8 mouse cellular contexts compared by ENCODE assay signal in the genomic region with DNA sequence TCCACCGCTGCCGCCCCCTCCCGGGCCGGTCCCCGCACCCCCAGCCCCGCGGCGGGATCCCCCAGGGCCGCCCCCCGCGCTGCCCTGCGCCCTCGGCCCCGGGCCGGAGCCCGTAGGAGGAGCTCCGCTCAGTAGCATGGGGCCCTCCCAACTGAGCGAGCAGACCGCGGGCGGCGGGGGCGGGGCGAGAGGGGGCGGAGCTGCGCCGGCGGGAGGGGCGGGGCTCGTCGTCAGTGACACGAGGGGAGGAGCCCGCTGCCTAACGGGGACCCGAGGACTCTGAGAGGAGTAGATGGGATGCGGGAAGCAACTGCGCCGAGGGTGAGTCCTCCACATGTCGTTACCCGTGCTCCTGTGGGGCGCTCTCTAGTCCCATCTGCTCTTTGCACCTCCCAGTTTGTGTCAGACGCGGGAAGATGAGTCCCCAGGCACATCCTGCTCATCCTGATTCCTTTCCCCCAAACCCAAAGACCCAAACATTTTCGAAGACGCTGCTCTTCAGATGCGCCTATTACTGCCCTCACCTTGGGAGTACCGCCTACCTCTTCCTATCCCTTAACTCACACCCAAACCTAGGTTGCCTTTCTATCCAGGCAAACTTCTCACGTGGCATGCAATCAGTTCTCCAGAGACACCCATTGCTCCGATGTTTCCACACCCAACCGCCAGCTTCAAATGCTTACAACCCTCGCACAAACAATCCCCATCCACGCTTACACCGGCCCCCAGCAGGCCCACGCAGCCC. TPM values are rescaled to one million over a fixed set of nuclear protein-coding genes. Genes with fewer than 3 reads are reported as not detected.
DNase-seq lines count a peak whose midpoint lies in the region; ATAC-seq and TF ChIP-seq lines count a peak whose summit lies in the region.

A gene (minus strand): TSS at position 168 of the 745 bp plus-strand sequence.

- H3K4me3 ChIP-seq in forebrain, embryonic 12.5 days (replicated peaks), result peak within 1 kb of the TSS; percentile 92
- peak within 1 kb of the TSS; percentile 88 for H3K4me3 ChIP-seq in heart, embryonic 16.5 days (ENCODE audit: low read length)
- peak within 1 kb of the TSS; percentile 77 for H3K4me3 ChIP-seq in liver, embryonic 14.5 days (ENCODE audit: insufficient read depth in 1 of 2, low read depth in 2 of 2, low read length in 2 of 2)
- H3K4me3 ChIP-seq in neural tube, embryonic 11.5 days (ENCODE audit: low read depth, low read length), result peak within 1 kb of the TSS; percentile 95
- H3K4me3 ChIP-seq in stomach, embryonic 16.5 days (replicated peaks; ENCODE audit: low read length), result peak within 1 kb of the TSS; percentile 85

- H3K4me2 ChIP-seq in forebrain, embryonic 12.5 days, result peak within 1 kb of the TSS; percentile 89
- H3K4me2 ChIP-seq in heart, embryonic 16.5 days (ENCODE audit: low read depth, low read length), result peak within 1 kb of the TSS; percentile 97
- peak within 1 kb of the TSS; percentile 95 for H3K4me2 ChIP-seq in liver, embryonic 14.5 days (ENCODE audit: low read depth)
- H3K4me2 ChIP-seq in neural tube, embryonic 11.5 days (ENCODE audit: low read depth), result peak within 1 kb of the TSS; percentile 87
- H3K4me2 ChIP-seq in stomach, embryonic 16.5 days (ENCODE audit: low read depth, low read length), result peak within 1 kb of the TSS; percentile 90

- peak within 1 kb of the TSS; percentile 95 for H3K9ac ChIP-seq in forebrain, embryonic 12.5 days
- H3K9ac ChIP-seq in heart, embryonic 16.5 days (ENCODE audit: low read length), result peak within 1 kb of the TSS; percentile 90
- H3K9ac ChIP-seq in liver, embryonic 14.5 days (replicated peaks), result peak within 1 kb of the TSS; percentile 75
- peak within 1 kb of the TSS; percentile 96 for H3K9ac ChIP-seq in neural tube, embryonic 11.5 days (ENCODE audit: low read length)
- peak within 1 kb of the TSS; percentile 92 for H3K9ac ChIP-seq in stomach, embryonic 16.5 days (ENCODE audit: low read length)

- H3K27ac ChIP-seq in forebrain, embryonic 12.5 days, result peak within 1 kb of the TSS; percentile 76
- H3K27ac ChIP-seq in heart, embryonic 16.5 days (ENCODE audit: low read length), result peak within 1 kb of the TSS; percentile 51; the same call in 1 of the 2 replicates
- no peak within 1 kb of the TSS for H3K27ac ChIP-seq in liver, embryonic 14.5 days
- H3K27ac ChIP-seq in neural tube, embryonic 11.5 days (ENCODE audit: low read depth, low read length), result no peak within 1 kb of the TSS
- H3K27ac ChIP-seq in stomach, embryonic 16.5 days (ENCODE audit: low read length), result peak within 1 kb of the TSS; percentile 55

- no peaks in the 10 kb centered on the region for H3K9me3 ChIP-seq in forebrain, embryonic 12.5 days
- no peaks in the 10 kb centered on the region for H3K9me3 ChIP-seq in heart, embryonic 16.5 days (replicated peaks; ENCODE audit: control insufficient read depth, low read length)
- H3K9me3 ChIP-seq in liver, embryonic 14.5 days (ENCODE audit: control insufficient read depth, low read length), result no peaks in the 10 kb centered on the region
- no peaks in the 10 kb centered on the region for H3K9me3 ChIP-seq in neural tube, embryonic 11.5 days (ENCODE audit: control insufficient read depth, low read length)
- no peaks in the 10 kb centered on the region for H3K9me3 ChIP-seq in stomach, embryonic 16.5 days (replicated peaks; ENCODE audit: control insufficient read depth, low read length)

- H3K36me3 ChIP-seq in forebrain, embryonic 12.5 days (replicated peaks), result peaks cover 3% of the 10 kb centered on the region; the same call in 1 of the 2 replicates
- H3K36me3 ChIP-seq in heart, embryonic 16.5 days (ENCODE audit: control insufficient read depth, insufficient read depth), result no peaks in the 10 kb centered on the region
- H3K36me3 ChIP-seq in liver, embryonic 14.5 days (replicated peaks; ENCODE audit: control insufficient read depth, insufficient read depth, low read depth), result no peaks in the 10 kb centered on the region
- H3K36me3 ChIP-seq in neural tube, embryonic 11.5 days (ENCODE audit: control insufficient read depth, insufficient read depth, low read length), result no peaks in the 10 kb centered on the region; the same call in 1 of the 2 replicates
- H3K36me3 ChIP-seq in stomach, embryonic 16.5 days (ENCODE audit: control insufficient read depth, insufficient read depth, low read length), result no peaks in the 10 kb centered on the region

- H3K4me1 ChIP-seq in forebrain, embryonic 12.5 days, result peaks cover 34% of the 10 kb centered on the region
- H3K4me1 ChIP-seq in heart, embryonic 16.5 days (ENCODE audit: control insufficient read depth, insufficient read depth, low read length), result peaks cover 11% of the 10 kb centered on the region
- H3K4me1 ChIP-seq in liver, embryonic 14.5 days (replicated peaks; ENCODE audit: control insufficient read depth in 2 of 2, insufficient read depth in 2 of 2, low read length in 1 of 2), result peaks cover 26 to 34% of the 10 kb centered on the region in 2 experiments
- H3K4me1 ChIP-seq in neural tube, embryonic 11.5 days (ENCODE audit: control insufficient read depth, insufficient read depth, low read length), result peaks cover 17% of the 10 kb centered on the region
- peaks cover 20% of the 10 kb centered on the region for H3K4me1 ChIP-seq in stomach, embryonic 16.5 days (ENCODE audit: control insufficient read depth, insufficient read depth, low read length)

- H3K27me3 ChIP-seq in forebrain, embryonic 12.5 days, result peaks cover 13% of the 10 kb centered on the region
- 0 out of 2 replicates have a peak, but pooled peaks cover 2% of the 10 kb centered on the region for H3K27me3 ChIP-seq in heart, embryonic 16.5 days (ENCODE audit: control insufficient read depth, insufficient read depth, low read length)
- no peaks in the 10 kb centered on the region for H3K27me3 ChIP-seq in liver, embryonic 14.5 days (ENCODE audit: control insufficient read depth, insufficient read depth, low read length)
- no peaks in the 10 kb centered on the region for H3K27me3 ChIP-seq in neural tube, embryonic 11.5 days (ENCODE audit: control insufficient read depth, insufficient read depth, low read length)
- no peaks in the 10 kb centered on the region for H3K27me3 ChIP-seq in stomach, embryonic 16.5 days (ENCODE audit: control insufficient read depth, insufficient read depth, low read length)

- 1% methylated on average over 48 of the region's 54 CpGs for whole genome bisulfite sequencing in forebrain, embryonic 12.5 days
- under 1% methylated on average over 43 of the region's 54 CpGs for WGBS in heart, embryonic 16.5 days
- 1% methylated on average over 50 of the region's 54 CpGs for WGBS in liver, embryonic 14.5 days (ENCODE audit: insufficient replicate concordance)
- WGBS in neural tube, embryonic 11.5 days, result under 1% methylated on average over 38 of the region's 54 CpGs
- WGBS in stomach, embryonic 16.5 days, result under 1% methylated on average over 51 of the region's 54 CpGs

- no peak for TF ChIP-seq EP300 in liver, embryonic 14.5 days (IDR thresholded peaks at IDR 0.05; ENCODE audit: low read depth)

- peak; percentile 87 for ATAC-seq in CD4-positive, CD25-positive, alpha-beta regulatory T cell, adult 4 months
- peak; percentile 93 for ATAC-seq in forebrain, embryonic 12.5 days (ENCODE audit: low FRiP score)
- ATAC-seq in heart, embryonic 16.5 days (replicated peaks; ENCODE audit: extremely low read depth, insufficient read depth, low FRiP score), result peak; percentile 91
- ATAC-seq in liver, embryonic 14.5 days (ENCODE audit: insufficient read depth), result peak; percentile 84
- ATAC-seq in neural tube, embryonic 11.5 days (ENCODE audit: insufficient read depth, low FRiP score, low TSS enrichment), result peak; percentile 93
- peak; percentile 96 for ATAC-seq in stomach, embryonic 16.5 days (ENCODE audit: insufficient read depth, low FRiP score)

- no peak for TF ChIP-seq CTCF in liver, embryonic 14.5 days (IDR thresholded peaks at IDR 0.05; ENCODE audit: low read depth)

- peak; percentile 83 for DNase-seq in c-Kit-positive CD71-positive TER-119-positive erythroid progenitor cells, embryonic 14.5 days (ENCODE audit: low spot score)
- DNase-seq in kidney, postnatal 36 days, result peak; percentile 88 to 94
- peak; percentile 73 to 79 (median 78) for DNase-seq in liver, embryonic 14.5 days (ENCODE audit: low read depth in 3 of 3, low spot score in 3 of 3)
- peak; percentile 89 for DNase-seq in neural tube, embryonic 11.5 days (ENCODE audit: low spot score)

RNA-seq across cellular contexts. Expression of the gene that starts here (rescaled TPM):
- under 1 TPM in 1 of 2 experiments, not detected in 1; 0.42 TPM for polyA plus RNA-seq in CD4-positive, CD25-positive, alpha-beta regulatory T cell, adult 4 months (2017; shearing (Covaris generic))
- polyA plus RNA-seq in forebrain, embryonic 12.5 days (2016; fragmentation: Nextera tagmentation; extraction: Ambion mirVana), result 5.1 and 6.8 TPM in 2 replicates
- polyA plus RNA-seq in heart, embryonic 16.5 days (2015; fragmentation: Nextera tagmentation; extraction: Ambion mirVana), result 2.0 TPM in 2 replicates
- 4.4 and 7.1 TPM in 2 replicates for polyA plus RNA-seq in liver, embryonic 14.5 days (2012; rRNA removed)
- 1.6 and 1.8 TPM in 2 replicates for polyA plus RNA-seq in liver, embryonic 14.5 days (2014; fragmentation: Nextera tagmentation; extraction: Ambion mirVana)
- 12.9 and 13.8 TPM in 2 replicates for polyA plus RNA-seq in neural tube, embryonic 11.5 days (2014; fragmentation: Nextera tagmentation; extraction: Ambion mirVana)
- 1.1 and 2.5 TPM in 2 replicates for polyA plus RNA-seq in stomach, embryonic 16.5 days (2015; fragmentation: Nextera tagmentation; extraction: Ambion mirVana)

Comparison
In these comparisons a context has a peak if more than half of its experiments do, and no peak if none do; other contexts are left out.
1. Peak in ATAC-seq in CD4-positive, CD25-positive, alpha-beta regulatory T cell, adult 4 months; RNA of the gene not detected or under 1 TPM.
2. H3K27ac ChIP-seq: peak in forebrain, embryonic 12.5 days (single experiment), heart, embryonic 16.5 days (single experiment) and stomach, embryonic 16.5 days (single experiment); none in liver, embryonic 14.5 days (single experiment) and neural tube, embryonic 11.5 days (single experiment).
3. Peak in every context shown above with its lines, with median percentiles within 50 percentile points of each other: ATAC-seq, DNase-seq, H3K4me2 ChIP-seq, H3K4me3 ChIP-seq and H3K9ac ChIP-seq.